Mouse (Mus musculus): ENCODE results near the gene 1500009C09Rik. TPM values are rescaled to one million over a fixed set of nuclear protein-coding genes. Genes with fewer than 3 reads are reported as not detected.
A peak's percentile ranks its signal among the peaks of the same experiment; 100 is the strongest.

The 1500009C09Rik gene
- polyA plus RNA-seq, 2 experiments = 0.02 TPM; not detected in 1

GRCm38 (mm10) chr15:82266356-82266755 is 14.2 kb downstream of the 1500009C09Rik start:
- DNase-seq (ENCODE audit: low read depth in 3 of 3, low spot score in 3 of 3) (peak in 1 of 3 experiments; percentile 24), ATAC-seq (ENCODE audit: insufficient read depth) (no peak)
- Histone ChIP-seq H3K36me3 (replicated peaks; ENCODE audit: control insufficient read depth, insufficient read depth, low read depth) (no peaks in the 10 kb centered on the region), H3K27ac (no peak overlapping the region), H3K4me1 (replicated peaks; ENCODE audit: control insufficient read depth in 2 of 2, insufficient read depth in 2 of 2, low read length in 1 of 2) (no peaks in the 10 kb centered on the region), H3K4me3 (ENCODE audit: insufficient read depth in 1 of 2, low read depth in 2 of 2, low read length in 2 of 2) (no peak overlapping the region), H3K9ac (replicated peaks) (no peak overlapping the region), H3K4me2 (ENCODE audit: low read depth) (no peak overlapping the region), H3K9me3 (ENCODE audit: control insufficient read depth, low read length) (no peaks in the 10 kb centered on the region), H3K27me3 (ENCODE audit: control insufficient read depth, insufficient read depth, low read length) (no peaks in the 10 kb centered on the region)
- TF ChIP-seq CTCF (IDR thresholded peaks at IDR 0.05; ENCODE audit: low read depth) = peak; percentile 94
- no peak for TF ChIP-seq EP300 (IDR thresholded peaks at IDR 0.05; ENCODE audit: low read depth)
- 10% methylated on average over 6 of the region's 6 CpGs for WGBS (ENCODE audit: insufficient replicate concordance)

GRCm38 (mm10) chr15:82268185-82268584 is 16.0 kb downstream of the 1500009C09Rik start:
- H3K9ac ChIP-seq (replicated peaks) = no peak overlapping the region
- no peak overlapping the region for H3K4me3 ChIP-seq (ENCODE audit: insufficient read depth in 1 of 2, low read depth in 2 of 2, low read length in 2 of 2)
- WGBS (ENCODE audit: insufficient replicate concordance) = 44% methylated on average over 3 of the region's 3 CpGs
- H3K27ac ChIP-seq = no peak overlapping the region
- H3K9me3 ChIP-seq (ENCODE audit: control insufficient read depth, low read length) = no peaks in the 10 kb centered on the region
- DNase-seq (ENCODE audit: low read depth in 3 of 3, low spot score in 3 of 3) (no peak), ATAC-seq (ENCODE audit: insufficient read depth) (no peak)
- TF ChIP-seq CTCF (IDR thresholded peaks at IDR 0.05; ENCODE audit: low read depth) = no peak
- TF ChIP-seq EP300 (IDR thresholded peaks at IDR 0.05; ENCODE audit: low read depth) = no peak
- no peak overlapping the region for H3K4me2 ChIP-seq (ENCODE audit: low read depth)
- H3K36me3 ChIP-seq (replicated peaks; ENCODE audit: control insufficient read depth, insufficient read depth, low read depth) = no peaks in the 10 kb centered on the region
- no peaks in the 10 kb centered on the region for H3K4me1 ChIP-seq (replicated peaks; ENCODE audit: control insufficient read depth in 2 of 2, insufficient read depth in 2 of 2, low read length in 1 of 2)
- peaks cover 6% of the 10 kb centered on the region for H3K27me3 ChIP-seq (ENCODE audit: control insufficient read depth, insufficient read depth, low read length)

GRCm38 (mm10) chr15:82268783-82269182 is 16.6 kb downstream of the 1500009C09Rik start:
- Histone ChIP-seq H3K4me3 (ENCODE audit: insufficient read depth in 1 of 2, low read depth in 2 of 2, low read length in 2 of 2) (no peak overlapping the region), H3K9me3 (ENCODE audit: control insufficient read depth, low read length) (no peaks in the 10 kb centered on the region), H3K27me3 (ENCODE audit: control insufficient read depth, insufficient read depth, low read length) (peaks cover 12% of the 10 kb centered on the region), H3K9ac (replicated peaks) (no peak overlapping the region), H3K4me1 (replicated peaks; ENCODE audit: control insufficient read depth in 2 of 2, insufficient read depth in 2 of 2, low read length in 1 of 2) (no peaks in the 10 kb centered on the region), H3K27ac (no peak overlapping the region), H3K36me3 (replicated peaks; ENCODE audit: control insufficient read depth, insufficient read depth, low read depth) (no peaks in the 10 kb centered on the region), H3K4me2 (ENCODE audit: low read depth) (no peak overlapping the region)
- ATAC-seq (ENCODE audit: insufficient read depth) = no peak
- WGBS (ENCODE audit: insufficient replicate concordance) = 62% methylated on average over 9 of the region's 9 CpGs
- TF ChIP-seq EP300 (IDR thresholded peaks at IDR 0.05; ENCODE audit: low read depth) (no peak), CTCF (IDR thresholded peaks at IDR 0.05; ENCODE audit: low read depth) (no peak)
- DNase-seq (ENCODE audit: low read depth in 3 of 3, low spot score in 3 of 3) = no peak

GRCm38 (mm10) chr15:82271201-82271600 is 19.0 kb downstream of the 1500009C09Rik start:
- Histone ChIP-seq H3K27ac (no peak overlapping the region), H3K27me3 (ENCODE audit: control insufficient read depth, insufficient read depth, low read length) (peaks cover 36% of the 10 kb centered on the region), H3K36me3 (replicated peaks; ENCODE audit: control insufficient read depth, insufficient read depth, low read depth) (no peaks in the 10 kb centered on the region), H3K4me3 (ENCODE audit: insufficient read depth in 1 of 2, low read depth in 2 of 2, low read length in 2 of 2) (no peak overlapping the region), H3K9me3 (ENCODE audit: control insufficient read depth, low read length) (no peaks in the 10 kb centered on the region), H3K9ac (replicated peaks) (no peak overlapping the region), H3K4me1 (replicated peaks; ENCODE audit: control insufficient read depth in 2 of 2, insufficient read depth in 2 of 2, low read length in 1 of 2) (no peaks in the 10 kb centered on the region), H3K4me2 (ENCODE audit: low read depth) (no peak overlapping the region)
- WGBS (ENCODE audit: insufficient replicate concordance) = 9% methylated on average over 5 of the region's 5 CpGs
- DNase-seq (ENCODE audit: low read depth in 3 of 3, low spot score in 3 of 3) (peak; percentile 31 to 41 (median 38)), ATAC-seq (ENCODE audit: insufficient read depth) (no peak)
- peak; percentile 96 for TF ChIP-seq CTCF (IDR thresholded peaks at IDR 0.05; ENCODE audit: low read depth)
- no peak for TF ChIP-seq EP300 (IDR thresholded peaks at IDR 0.05; ENCODE audit: low read depth)

GRCm38 (mm10) chr15:82272295-82272694 is 20.1 kb downstream of the 1500009C09Rik start:
- H3K27ac ChIP-seq = no peak overlapping the region
- ATAC-seq (ENCODE audit: insufficient read depth) (no peak), DNase-seq (ENCODE audit: low read depth in 3 of 3, low spot score in 3 of 3) (no peak)
- H3K4me2 ChIP-seq (ENCODE audit: low read depth) = no peak overlapping the region
- no peak overlapping the region for H3K4me3 ChIP-seq (ENCODE audit: insufficient read depth in 1 of 2, low read depth in 2 of 2, low read length in 2 of 2)
- no peak overlapping the region for H3K9ac ChIP-seq (replicated peaks)
- WGBS (ENCODE audit: insufficient replicate concordance) = 56% methylated on average over 6 of the region's 6 CpGs
- H3K9me3 ChIP-seq (ENCODE audit: control insufficient read depth, low read length) = no peaks in the 10 kb centered on the region
- TF ChIP-seq CTCF (IDR thresholded peaks at IDR 0.05; ENCODE audit: low read depth) (no peak), EP300 (IDR thresholded peaks at IDR 0.05; ENCODE audit: low read depth) (no peak)
- H3K36me3 ChIP-seq (replicated peaks; ENCODE audit: control insufficient read depth, insufficient read depth, low read depth) = no peaks in the 10 kb centered on the region
- peaks cover 42% of the 10 kb centered on the region for H3K27me3 ChIP-seq (ENCODE audit: control insufficient read depth, insufficient read depth, low read length)
- no peaks in the 10 kb centered on the region for H3K4me1 ChIP-seq (replicated peaks; ENCODE audit: control insufficient read depth in 2 of 2, insufficient read depth in 2 of 2, low read length in 1 of 2)
